Mouse (Mus musculus): ENCODE results near the gene Ccdc184. TPM values are rescaled to one million over a fixed set of nuclear protein-coding genes. Genes with fewer than 3 reads are reported as not detected.

Gene Ccdc184
- polyA plus RNA-seq, 1 experiment from 2014 or later = 0.40 TPM

DNA sequence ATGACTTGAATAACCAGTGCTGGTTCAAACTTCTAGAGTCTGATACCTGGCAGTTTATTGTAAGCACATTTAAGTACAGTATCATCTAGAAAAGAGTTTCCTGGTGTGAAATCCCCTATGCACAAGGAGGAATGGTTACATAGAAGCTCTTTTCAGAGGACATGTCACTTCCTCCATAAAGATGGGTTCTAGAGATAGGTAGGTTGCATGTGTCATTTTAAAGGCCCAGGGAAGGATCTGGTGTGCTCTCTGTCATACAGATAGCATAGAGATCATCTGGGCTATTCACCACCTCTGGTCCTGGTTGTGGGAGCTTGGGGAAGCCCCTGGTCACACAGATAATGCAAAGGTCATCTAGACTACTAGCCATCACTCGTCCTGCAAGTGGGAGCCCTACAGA is 9.7 kb upstream of the Ccdc184 start:
- no peak overlapping the region for H3K9ac ChIP-seq
- H3K9me3 ChIP-seq = no peaks in the 10 kb centered on the region
- WGBS = 74% methylated on average over 1 of the region's 1 CpGs
- H3K4me2 ChIP-seq = no peak overlapping the region
- no peak for ATAC-seq (ENCODE audit: insufficient number of reproducible peaks, low FRiP score, low TSS enrichment, low read depth)
- no peaks in the 10 kb centered on the region for H3K4me1 ChIP-seq
- no peak overlapping the region for H3K4me3 ChIP-seq
- H3K27ac ChIP-seq = no peak overlapping the region
- no peaks in the 10 kb centered on the region for H3K27me3 ChIP-seq
- H3K36me3 ChIP-seq = no peaks in the 10 kb centered on the region

DNA sequence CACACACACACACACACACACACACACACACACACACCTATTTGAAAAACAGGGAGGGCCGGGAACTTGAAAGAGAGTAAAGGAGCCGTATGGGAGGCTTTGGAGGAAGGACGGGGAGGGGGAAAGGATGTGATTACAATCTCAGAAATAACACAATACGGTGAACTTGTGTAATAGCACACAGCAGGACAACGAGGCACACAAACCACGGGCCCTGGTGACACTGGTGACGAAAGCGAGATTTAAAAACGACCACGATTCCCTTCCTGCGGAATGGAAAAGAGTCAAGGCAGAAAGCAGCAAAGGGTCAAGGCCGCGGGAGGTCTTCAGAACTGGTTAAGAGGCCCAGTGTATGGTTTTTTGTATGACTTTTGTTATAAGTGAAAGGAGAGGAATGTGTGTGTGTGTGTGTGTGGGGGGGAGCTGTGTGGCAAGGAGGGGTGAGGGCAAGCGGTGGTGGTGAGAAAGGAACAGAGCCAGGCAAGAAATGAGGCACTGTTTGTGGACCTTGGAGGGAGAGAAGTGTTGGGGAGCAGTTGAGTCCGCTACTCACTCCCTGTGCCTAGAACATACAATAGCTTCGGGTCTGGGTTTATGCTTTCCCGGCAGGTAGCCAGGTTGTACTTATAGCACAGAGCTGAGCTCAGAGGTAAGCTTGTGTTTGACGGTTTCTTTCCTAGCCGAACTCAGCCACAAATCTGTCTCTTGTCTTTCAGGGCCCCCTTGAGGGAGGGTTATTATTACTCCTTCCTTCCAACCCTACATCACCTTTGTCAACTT is 5.7 kb upstream of the Ccdc184 start:
- Histone ChIP-seq H3K27ac (no peak overlapping the region), H3K4me1 (no peaks in the 10 kb centered on the region), H3K9me3 (no peaks in the 10 kb centered on the region), H3K9ac (no peak overlapping the region), H3K27me3 (peaks cover 9% of the 10 kb centered on the region), H3K4me3 (no peak overlapping the region), H3K4me2 (no peak overlapping the region), H3K36me3 (no peaks in the 10 kb centered on the region)
- ATAC-seq (ENCODE audit: insufficient number of reproducible peaks, low FRiP score, low TSS enrichment, low read depth) = no peak
- WGBS = 64% methylated on average over 19 of the region's 19 CpGs

GRCm38 (mm10) chr15:98162561-98162960 is 4.4 kb upstream of the Ccdc184 start:
- WGBS = 50% methylated on average over 4 of the region's 4 CpGs
- H3K4me3 ChIP-seq = no peak overlapping the region
- H3K9ac ChIP-seq = no peak overlapping the region
- peaks cover 20% of the 10 kb centered on the region for H3K27me3 ChIP-seq
- no peak overlapping the region for H3K4me2 ChIP-seq
- ATAC-seq (ENCODE audit: insufficient number of reproducible peaks, low FRiP score, low TSS enrichment, low read depth) = no peak
- no peak overlapping the region for H3K27ac ChIP-seq
- H3K36me3 ChIP-seq = no peaks in the 10 kb centered on the region
- peaks cover 4% of the 10 kb centered on the region for H3K4me1 ChIP-seq
- H3K9me3 ChIP-seq = no peaks in the 10 kb centered on the region

- no peak within 1 kb of the TSS for H3K9ac ChIP-seq
- no peak within 1 kb of the TSS for H3K4me3 ChIP-seq
- no peaks in the 10 kb centered on the region for H3K36me3 ChIP-seq
- no peak within 1 kb of the TSS for H3K4me2 ChIP-seq
- no peaks in the 10 kb centered on the region for H3K9me3 ChIP-seq
- H3K27me3 ChIP-seq = peaks cover 50% of the 10 kb centered on the region
- peaks cover 14% of the 10 kb centered on the region for H3K4me1 ChIP-seq
- no peak within 1 kb of the TSS for H3K27ac ChIP-seq
- 73% methylated on average over 5 of the region's 5 CpGs for WGBS
- no peak for ATAC-seq (ENCODE audit: insufficient number of reproducible peaks, low FRiP score, low TSS enrichment, low read depth)
Measured at GRCm38 (mm10) chr15:98165525-98165924, 1.4 kb upstream of the Ccdc184 start, which contains the start of gene Asb8. TSS of gene Asb8 (minus strand) at chr15:98165625.

GRCm38 (mm10) chr15:98167645-98168621 is 975 bp downstream of the Ccdc184 start:
- 1% methylated on average over 69 of the region's 69 CpGs for WGBS
- Histone ChIP-seq H3K27ac (no peak overlapping the region), H3K27me3 (peaks cover 74% of the 10 kb centered on the region), H3K9ac (0 out of 2 replicates have a peak overlapping the region, but pooled peaks have one; percentile 4), H3K4me3 (peak overlapping the region; percentile 44), H3K4me1 (peaks cover 14% of the 10 kb centered on the region), H3K36me3 (no peaks in the 10 kb centered on the region), H3K9me3 (no peaks in the 10 kb centered on the region), H3K4me2 (peak overlapping the region; percentile 81)
- ATAC-seq (ENCODE audit: insufficient number of reproducible peaks, low FRiP score, low TSS enrichment, low read depth) = peak; percentile 47; the same call in 1 of the 2 replicates

GRCm38 (mm10) chr15:98168622-98169004 is 1.7 kb downstream of the Ccdc184 start:
- no peaks in the 10 kb centered on the region for H3K9me3 ChIP-seq
- H3K9ac ChIP-seq = no peak overlapping the region
- WGBS = 4% methylated on average over 19 of the region's 19 CpGs
- no peaks in the 10 kb centered on the region for H3K36me3 ChIP-seq
- H3K4me1 ChIP-seq = peaks cover 14% of the 10 kb centered on the region
- peaks cover 80% of the 10 kb centered on the region for H3K27me3 ChIP-seq
- H3K4me3 ChIP-seq = no peak overlapping the region
- no peak for ATAC-seq (ENCODE audit: insufficient number of reproducible peaks, low FRiP score, low TSS enrichment, low read depth)
- no peak overlapping the region for H3K27ac ChIP-seq
- H3K4me2 ChIP-seq = peak overlapping the region; percentile 81; the same call in 1 of the 2 replicates

DNA sequence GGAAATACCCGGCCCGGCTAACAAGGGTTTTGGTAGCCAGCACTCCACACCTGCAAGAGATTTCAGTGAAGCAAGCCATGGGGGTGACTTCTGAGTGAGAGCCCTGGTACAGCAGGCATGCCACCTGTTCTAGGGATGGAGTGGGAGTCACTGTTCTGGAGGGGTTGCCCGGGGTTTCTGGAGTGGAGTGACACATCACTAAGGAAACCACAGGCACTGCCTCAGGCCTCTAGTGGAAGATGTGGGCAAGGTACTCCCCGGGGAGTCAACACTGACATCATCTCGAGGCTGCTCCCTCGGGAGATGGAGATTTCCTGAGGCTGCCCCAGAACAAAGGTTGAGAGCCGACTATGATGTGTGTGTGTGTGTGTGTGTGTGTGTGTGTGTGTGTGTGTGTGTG is 3.4 kb downstream of the Ccdc184 start:
- no peak for ATAC-seq (ENCODE audit: insufficient number of reproducible peaks, low FRiP score, low TSS enrichment, low read depth)
- Histone ChIP-seq H3K4me3 (no peak overlapping the region), H3K9me3 (no peaks in the 10 kb centered on the region), H3K27me3 (peaks cover 89% of the 10 kb centered on the region), H3K4me2 (no peak overlapping the region), H3K36me3 (no peaks in the 10 kb centered on the region), H3K4me1 (peaks cover 14% of the 10 kb centered on the region), H3K9ac (no peak overlapping the region), H3K27ac (no peak overlapping the region)
- WGBS = 34% methylated on average over 7 of the region's 7 CpGs

DNA sequence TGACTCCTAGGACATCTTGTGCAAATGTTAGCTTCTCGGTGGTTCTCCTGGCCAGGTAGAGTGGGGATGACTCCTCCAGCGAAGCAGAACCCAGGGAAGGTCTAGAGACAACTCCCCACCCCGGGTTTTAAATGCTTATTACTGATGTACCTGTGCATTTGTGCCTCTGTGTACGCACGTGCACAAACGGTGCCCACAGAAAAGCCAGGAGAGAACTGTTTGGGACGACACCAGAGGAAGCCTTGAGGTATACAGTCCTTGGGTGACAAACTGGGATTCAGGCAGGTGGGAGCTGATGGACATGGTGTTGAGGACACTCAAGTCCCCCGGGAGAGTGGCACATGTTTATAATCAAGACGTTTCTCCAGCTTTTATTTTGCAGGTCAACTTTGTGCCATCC is 4.0 kb downstream of the Ccdc184 start:
- Histone ChIP-seq H3K4me1 (peaks cover 14% of the 10 kb centered on the region), H3K36me3 (no peaks in the 10 kb centered on the region), H3K27ac (no peak overlapping the region), H3K9me3 (no peaks in the 10 kb centered on the region), H3K4me3 (no peak overlapping the region), H3K9ac (no peak overlapping the region), H3K4me2 (no peak overlapping the region), H3K27me3 (peaks cover 87% of the 10 kb centered on the region)
- no peak for ATAC-seq (ENCODE audit: insufficient number of reproducible peaks, low FRiP score, low TSS enrichment, low read depth)
- 58% methylated on average over 9 of the region's 9 CpGs for WGBS

GRCm38 (mm10) chr15:98172113-98172512 is 5.2 kb downstream of the Ccdc184 start:
- Histone ChIP-seq H3K36me3 (no peaks in the 10 kb centered on the region), H3K27me3 (peaks cover 79% of the 10 kb centered on the region), H3K4me2 (no peak overlapping the region), H3K27ac (no peak overlapping the region), H3K4me3 (no peak overlapping the region), H3K9ac (no peak overlapping the region), H3K9me3 (no peaks in the 10 kb centered on the region), H3K4me1 (peaks cover 14% of the 10 kb centered on the region)
- 65% methylated on average over 5 of the region's 5 CpGs for WGBS
- no peak for ATAC-seq (ENCODE audit: insufficient number of reproducible peaks, low FRiP score, low TSS enrichment, low read depth)

- Histone ChIP-seq H3K27me3 (peaks cover 62% of the 10 kb centered on the region), H3K4me1 (no peaks in the 10 kb centered on the region), H3K36me3 (no peaks in the 10 kb centered on the region), H3K4me2 (no peak overlapping the region), H3K27ac (no peak overlapping the region), H3K9ac (no peak overlapping the region), H3K9me3 (no peaks in the 10 kb centered on the region), H3K4me3 (no peak overlapping the region)
- no peak for ATAC-seq (ENCODE audit: insufficient number of reproducible peaks, low FRiP score, low TSS enrichment, low read depth)
- 37% methylated on average over 8 of the region's 8 CpGs for WGBS
Measured at GRCm38 (mm10) chr15:98173821-98174220, 6.9 kb downstream of the Ccdc184 start.

DNA sequence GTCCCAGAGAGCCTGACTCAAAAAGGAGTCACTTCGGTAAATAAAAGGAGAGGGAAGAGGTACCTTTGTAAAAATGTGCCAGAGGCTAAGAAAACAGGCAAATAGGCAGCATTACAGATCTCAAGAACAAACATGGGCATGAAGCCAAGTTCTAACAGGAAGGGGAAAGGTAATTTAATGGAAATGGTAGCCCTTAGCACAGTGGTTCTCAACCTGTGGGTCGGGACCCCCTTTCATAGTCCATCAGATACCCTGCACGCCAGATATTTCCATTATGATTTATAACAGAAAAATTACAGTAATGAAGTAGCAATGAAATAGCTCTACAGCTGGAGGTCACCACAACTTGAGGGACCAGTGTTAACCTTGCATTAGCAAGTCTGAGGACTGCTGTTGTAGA is 10.4 kb downstream of the Ccdc184 start:
- Histone ChIP-seq H3K9ac (no peak overlapping the region), H3K4me3 (no peak overlapping the region), H3K4me1 (peaks cover 13% of the 10 kb centered on the region), H3K27me3 (peaks cover 34% of the 10 kb centered on the region), H3K27ac (no peak overlapping the region), H3K36me3 (no peaks in the 10 kb centered on the region), H3K9me3 (no peaks in the 10 kb centered on the region), H3K4me2 (no peak overlapping the region)
- 50% methylated on average over 3 of the region's 3 CpGs for WGBS
- no peak for ATAC-seq (ENCODE audit: insufficient number of reproducible peaks, low FRiP score, low TSS enrichment, low read depth)
